Mouse (Mus musculus) myocyte (in vitro differentiated cells): ENCODE results near the gene Pmel. TPM values are rescaled to one million over a fixed set of nuclear protein-coding genes. Genes with fewer than 3 reads are reported as not detected.

ENCODE experiments used
- H3K27me3 ChIP-seq: one replicate; pipeline ENCODE4 v1.6.1; 2011; ENCODE audit not compliant: control insufficient read depth, insufficient read depth, insufficient read length
- H3K36me3 ChIP-seq: one replicate; pipeline ENCODE4 v1.6.1; 2011; ENCODE audit not compliant: control insufficient read depth, insufficient read depth
- H3K4me2 ChIP-seq: one replicate; pipeline ENCODE4 v1.6.1; 2011; ENCODE audit warnings: low read depth, control low read depth
- H3K4me3 ChIP-seq: one replicate; pipeline ENCODE4 v1.5.1; 2011; ENCODE audit warnings: mild to moderate bottlenecking, control low read depth, moderate library complexity
- H3K79me2 ChIP-seq: one replicate; pipeline ENCODE4 v1.6.1; 2011; ENCODE audit not compliant: control insufficient read depth, insufficient read depth
- H3ac ChIP-seq: one replicate; pipeline ENCODE4 v1.6.1; 2011; ENCODE audit not compliant: control insufficient read depth, insufficient read length
- CEBPB ChIP-seq: IDR thresholded peaks from 2 replicates; pipeline ENCODE4 v1.6.1; 2011; ENCODE audit warnings: mild to moderate bottlenecking, moderate library complexity; ENCODE audit not compliant: poor library complexity, insufficient read depth, severe bottlenecking
- E2F4 ChIP-seq: IDR thresholded peaks from one replicate; pipeline ENCODE4 v1.6.1; 2011; ENCODE audit warnings: mild to moderate bottlenecking, control low read depth, moderate library complexity; ENCODE audit not compliant: insufficient read depth
- MAX ChIP-seq: IDR thresholded peaks from one replicate; pipeline ENCODE4 v1.6.1; 2011; ENCODE audit warnings: low read depth, mild to moderate bottlenecking, control low read depth
- MYOD1 ChIP-seq, 3 experiments: IDR thresholded peaks; one replicate each; pipeline ENCODE4 v1.6.1; 2011; ENCODE audit warnings: control low read depth in 2 of 3, low read depth in 2 of 3, mild to moderate bottlenecking in 2 of 3, moderate library complexity in 1 of 3; ENCODE audit not compliant: insufficient read length in 2 of 3, control insufficient read depth in 1 of 3
- MYOG ChIP-seq, 3 experiments: IDR thresholded peaks; one replicate each; pipeline ENCODE4 v1.6.1; 2011; ENCODE audit warnings: control low read depth in 2 of 3, low read depth in 2 of 3, mild to moderate bottlenecking in 2 of 3; ENCODE audit not compliant: insufficient read length in 2 of 3, control insufficient read depth in 1 of 3, insufficient read depth in 1 of 3
- POLR2A ChIP-seq: IDR thresholded peaks from one replicate; pipeline ENCODE4 v1.6.1; 2011; ENCODE audit warnings: low read depth, mild to moderate bottlenecking, control low read depth, moderate library complexity; ENCODE audit not compliant: insufficient read length
- POLR2AphosphoS2 ChIP-seq: IDR thresholded peaks from one replicate; pipeline ENCODE4 v1.6.1; 2011; ENCODE audit warnings: low read depth, control low read depth; ENCODE audit not compliant: insufficient read length
- REST ChIP-seq: IDR thresholded peaks from one replicate; pipeline ENCODE4 v1.6.1; 2011; ENCODE audit warnings: mild to moderate bottlenecking, control low read depth, moderate library complexity; ENCODE audit not compliant: insufficient read depth, insufficient read length
- SRF ChIP-seq: IDR thresholded peaks from one replicate; pipeline ENCODE4 v1.6.1; 2011; ENCODE audit warnings: low read depth; ENCODE audit not compliant: control insufficient read depth, insufficient read length
- TCF12 ChIP-seq: IDR thresholded peaks from one replicate; pipeline ENCODE4 v1.6.1; 2011; ENCODE audit warnings: mild to moderate bottlenecking, control low read depth; ENCODE audit not compliant: poor library complexity, insufficient read depth, severe bottlenecking
- TCF3 ChIP-seq: IDR thresholded peaks from one replicate; pipeline ENCODE4 v1.6.1; 2011; ENCODE audit warnings: low read depth, control low read depth; ENCODE audit not compliant: insufficient read length
- USF1 ChIP-seq: IDR thresholded peaks from one replicate; pipeline ENCODE4 v1.6.1; 2011; ENCODE audit warnings: low read depth, mild to moderate bottlenecking, control low read depth, moderate library complexity
- polyA plus RNA-seq: library from polyadenylated mRNA; unstranded; fragments of >200 nt; fragmentation: generic; extraction: Trizol; gene quantifications from one replicate; pipeline ENCODE4 v1.2.1, GENCODE M21; 2012; ENCODE audit warnings: missing spikeins

Gene Pmel
- polyA plus RNA-seq, 1 experiment: 0.17 TPM

DNA sequence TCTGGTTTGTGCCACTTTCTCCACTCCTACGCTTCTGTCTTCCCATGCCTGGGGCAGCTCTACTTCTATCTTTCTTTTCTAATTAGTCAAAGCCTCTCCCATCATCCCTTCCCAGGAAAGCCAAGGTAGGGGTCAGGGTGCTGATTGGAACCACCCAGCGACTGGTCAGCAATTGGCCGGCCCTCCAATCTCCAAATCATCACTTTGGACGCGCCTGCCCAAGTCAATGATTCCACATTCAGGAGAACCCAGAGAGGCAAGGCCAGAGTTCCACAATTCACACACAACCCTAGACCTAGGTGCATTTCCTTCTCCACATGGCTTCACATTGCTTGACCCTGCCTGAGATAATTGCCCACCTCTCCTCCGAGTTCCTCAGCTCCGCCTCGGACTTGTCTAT, 40.2 kb downstream of the Pmel start:
- Histone ChIP-seq H3ac (peak overlapping the region; percentile 28), H3K4me3 (peak overlapping the region; percentile 48), H3K4me2 (peak overlapping the region; percentile 84), H3K36me3 (no peaks in the 10 kb centered on the region), H3K27me3 (no peaks in the 10 kb centered on the region), H3K79me2 (peaks cover 8% of the 10 kb centered on the region)
- no peak for TF ChIP-seq USF1
- TF ChIP-seq CEBPB: no peak

GRCm38 (mm10) chr10:128744680-128745601, 40.9 kb downstream of the Pmel start, which contains the start of gene Dgka:
Gene Dgka, minus strand, starts transcription at chr10:128744855.
- H3K36me3 ChIP-seq: no peaks in the 10 kb centered on the region
- H3ac ChIP-seq: peak within 1 kb of the TSS; percentile 28
- peaks cover 15% of the 10 kb centered on the region for H3K79me2 ChIP-seq
- H3K4me3 ChIP-seq: peak within 1 kb of the TSS; percentile 48
- no peak for TF ChIP-seq CEBPB
- no peak for TF ChIP-seq E2F4
- no peak for TF ChIP-seq SRF
- TF ChIP-seq MYOD1 (IDR thresholded peaks at IDR 0.05; ENCODE audit: control insufficient read depth in 1 of 3, insufficient read length in 2 of 3, low read depth in 2 of 3): no peak
- TF ChIP-seq USF1: no peak
- no peak for TF ChIP-seq POLR2A
- TF ChIP-seq MAX: no peak
- TF ChIP-seq MYOG (IDR thresholded peaks at IDR 0.05; ENCODE audit: control insufficient read depth in 1 of 3, insufficient read depth in 1 of 3, insufficient read length in 2 of 3, low read depth in 2 of 3): no peak
- no peak for TF ChIP-seq POLR2AphosphoS2
- peak within 1 kb of the TSS; percentile 84 for H3K4me2 ChIP-seq
- H3K27me3 ChIP-seq: no peaks in the 10 kb centered on the region

DNA sequence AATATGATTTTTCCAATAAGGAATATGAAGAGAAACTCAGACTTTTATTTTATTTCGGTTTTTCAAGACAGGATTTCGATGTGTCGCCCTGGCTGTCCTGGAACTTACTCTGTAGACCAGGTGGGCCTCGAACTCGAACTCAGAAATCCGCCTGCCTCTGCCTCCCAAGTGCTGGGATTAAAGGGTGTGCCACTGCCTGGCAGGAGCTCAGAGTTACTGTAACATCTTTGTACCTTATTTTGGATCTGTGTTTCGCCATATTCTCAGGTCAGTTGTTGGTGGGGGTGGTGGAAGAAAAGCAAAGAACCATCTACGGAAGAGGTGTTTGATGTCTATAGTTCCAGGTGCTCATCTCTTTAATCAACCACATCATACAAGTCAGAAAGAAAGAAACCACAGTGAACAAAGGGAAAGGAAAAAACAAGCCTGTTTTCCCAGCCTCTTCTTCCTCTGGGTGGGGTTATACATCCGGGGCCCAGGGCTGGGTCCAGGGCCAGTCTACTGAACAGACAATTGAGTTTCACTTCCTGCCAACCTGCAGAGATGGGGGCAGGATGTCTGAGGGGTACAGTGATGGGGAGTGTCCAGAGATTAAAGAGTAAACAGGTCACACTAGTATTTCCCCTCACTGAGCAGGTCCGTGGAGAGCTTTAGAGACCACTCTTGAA, 42.1 kb downstream of the Pmel start:
- no peaks in the 10 kb centered on the region for H3K27me3 ChIP-seq
- H3K36me3 ChIP-seq: no peaks in the 10 kb centered on the region
- peaks cover 26% of the 10 kb centered on the region for H3K79me2 ChIP-seq
- no peak overlapping the region for H3K4me2 ChIP-seq
- no peak overlapping the region for H3K4me3 ChIP-seq
- TF ChIP-seq TCF12: no peak
- TF ChIP-seq REST: no peak
- TF ChIP-seq E2F4: no peak
- no peak for TF ChIP-seq POLR2A
- no peak for TF ChIP-seq MYOG (IDR thresholded peaks at IDR 0.05; ENCODE audit: control insufficient read depth in 1 of 3, insufficient read depth in 1 of 3, insufficient read length in 2 of 3, low read depth in 2 of 3)
- TF ChIP-seq USF1: no peak
- TF ChIP-seq SRF: no peak
- TF ChIP-seq MAX: no peak
- H3ac ChIP-seq: no peak overlapping the region

DNA sequence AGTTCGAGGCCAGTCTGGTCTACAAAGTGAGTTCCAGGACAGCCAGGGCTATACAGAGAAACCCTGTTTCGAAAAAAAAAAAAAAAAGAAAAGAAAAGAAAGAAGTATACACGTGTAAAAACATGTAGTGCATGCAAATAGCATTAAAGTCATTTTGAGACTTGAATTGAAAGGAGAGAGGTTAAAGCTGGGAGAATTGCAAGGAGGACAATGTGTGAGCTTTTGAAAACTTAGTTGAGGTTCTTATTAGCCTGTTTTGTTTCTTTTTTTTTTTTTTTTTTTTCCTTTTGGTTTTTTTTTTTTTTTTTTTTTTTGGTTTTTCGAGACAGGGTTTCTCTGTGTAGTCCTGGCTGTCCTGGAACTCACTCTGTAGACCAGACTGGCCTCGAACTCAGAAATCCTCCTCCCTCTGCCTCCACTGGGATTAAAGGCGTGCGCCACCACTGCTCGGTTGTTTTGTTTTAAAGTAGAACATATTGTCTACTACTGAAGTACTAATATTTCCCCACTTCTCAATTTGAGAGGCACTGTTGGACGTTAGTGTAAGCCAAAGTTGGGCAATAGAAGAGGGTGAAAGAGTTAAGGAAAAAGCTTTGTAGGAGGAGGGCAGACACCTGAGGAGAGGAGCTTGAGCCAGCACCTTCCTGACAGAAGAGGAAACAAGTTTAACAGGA, 43.1 kb downstream of the Pmel start:
- no peaks in the 10 kb centered on the region for H3K27me3 ChIP-seq
- H3ac ChIP-seq: peak overlapping the region; percentile 22
- H3K79me2 ChIP-seq: peaks cover 37% of the 10 kb centered on the region
- peak overlapping the region; percentile 94 for H3K4me3 ChIP-seq
- H3K4me2 ChIP-seq: peak overlapping the region; percentile 82
- TF ChIP-seq REST (no peak), POLR2AphosphoS2 (no peak)
- H3K36me3 ChIP-seq: no peaks in the 10 kb centered on the region

DNA sequence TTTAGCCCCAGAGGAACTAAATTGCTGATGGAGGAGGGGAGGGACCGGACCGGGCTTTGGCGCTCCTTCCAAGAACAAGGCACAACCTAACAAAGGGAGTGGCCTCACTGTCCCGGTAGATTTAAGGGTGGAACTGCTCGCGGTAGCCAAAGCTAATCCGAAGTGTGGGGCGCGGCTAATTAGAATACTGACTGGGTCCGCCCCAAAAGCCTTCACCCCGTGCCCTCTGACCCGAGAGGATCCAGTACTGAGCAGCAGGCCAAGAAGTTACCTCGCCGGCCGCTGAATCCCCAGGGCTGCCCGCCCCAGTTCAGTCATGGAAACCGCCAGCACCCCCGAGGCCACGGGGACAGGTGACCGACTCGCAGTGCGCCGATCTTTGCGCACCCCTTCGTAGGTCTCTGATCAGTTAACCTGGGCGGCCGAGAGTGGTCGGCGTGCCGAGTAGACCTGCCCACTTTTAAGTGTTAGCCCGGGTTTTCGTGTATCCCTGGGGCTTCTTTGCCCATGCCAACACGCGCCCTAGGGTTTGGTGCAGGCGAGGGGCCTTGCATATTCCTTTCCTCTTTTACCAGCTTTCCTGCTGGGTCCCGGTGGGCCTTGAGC, 43.8 kb downstream of the Pmel start, which contains the start of gene Pym1:
Gene Pym1, plus strand, starts transcription at position 244 of the 606 bp plus-strand sequence.
- Histone ChIP-seq H3K36me3 (no peaks in the 10 kb centered on the region), H3K4me3 (peak within 1 kb of the TSS; percentile 94), H3K4me2 (peak within 1 kb of the TSS; percentile 82), H3K27me3 (no peaks in the 10 kb centered on the region), H3K79me2 (peaks cover 43% of the 10 kb centered on the region), H3ac (peak within 1 kb of the TSS; percentile 22)
- TF ChIP-seq POLR2AphosphoS2: no peak
- no peak for TF ChIP-seq TCF3
- peak; percentile 55 for TF ChIP-seq POLR2A
- TF ChIP-seq USF1: no peak
